Mouse (Mus musculus) CH12.LX (cell line): ENCODE results near the gene Ect2l. TPM values are rescaled to one million over a fixed set of nuclear protein-coding genes. Genes with fewer than 3 reads are reported as not detected.
A peak's percentile ranks its signal among the peaks of the same experiment; 100 is the strongest.

Source experiments
- DNase-seq: peaks from one replicate; pipeline ENCODE4 v3.0.0-alpha.2; 2013; ENCODE audit errors: extremely low read depth
- H3K27ac ChIP-seq: 2 replicates; pipeline ENCODE4 v1.5.1; 2012; ENCODE audit warnings: low read depth, mild to moderate bottlenecking, control low read depth, moderate library complexity; ENCODE audit not compliant: insufficient read depth
- H3K27me3 ChIP-seq: replicated peaks from 2 replicates; pipeline ENCODE3; 2012; ENCODE audit warnings: inconsistent platforms
- H3K36me3 ChIP-seq, 2 experiments: replicated peaks in 1 of 2; 2 replicates each; pipeline versions ENCODE3 to v1.6.1; 2012; ENCODE audit warnings: inconsistent platforms in 1 of 2, low read length in 1 of 2, mild to moderate bottlenecking in 1 of 2, mixed read lengths in 1 of 2, moderate library complexity in 1 of 2; ENCODE audit not compliant: control insufficient read depth in 1 of 2, insufficient read depth in 1 of 2
- H3K4me1 ChIP-seq, 2 experiments: 2 replicates each; pipeline ENCODE4 v1.6.1; 2012; ENCODE audit warnings: inconsistent platforms in 1 of 2, moderate library complexity in 1 of 2; ENCODE audit not compliant: insufficient read depth in 2 of 2, control insufficient read depth in 1 of 2
- H3K4me2 ChIP-seq: 2 replicates; pipeline ENCODE4 v1.6.1; 2012; ENCODE audit warnings: low read depth, mild to moderate bottlenecking, control low read depth; ENCODE audit not compliant: poor library complexity, insufficient read depth, severe bottlenecking
- H3K4me3 ChIP-seq, 3 experiments: fragments of 150-350 bp in 1 of 3; sonication (generic) in 1 of 3; replicated peaks in 1 of 3; 2 replicates each; pipeline versions ENCODE3 to v1.5.1; 2011 to 2012; ENCODE audit warnings: low read depth in 2 of 3, low read length in 2 of 3, mild to moderate bottlenecking in 2 of 3, moderate library complexity in 2 of 3, control low read depth in 1 of 3, improper control_type of control experiment in 1 of 3, inconsistent platforms in 1 of 3, mixed read lengths in 1 of 3; ENCODE audit not compliant: poor library complexity in 1 of 3
- H3K79me2 ChIP-seq: replicated peaks from 2 replicates; pipeline ENCODE4 v1.6.1; 2012; ENCODE audit warnings: mild to moderate bottlenecking, moderate library complexity; ENCODE audit not compliant: control insufficient read depth, poor library complexity, insufficient read depth, severe bottlenecking; ENCODE audit errors: extremely low read depth
- H3K9ac ChIP-seq: 2 replicates; pipeline ENCODE4 v1.6.1; 2012; ENCODE audit warnings: low read depth, mild to moderate bottlenecking, control low read depth, moderate library complexity; ENCODE audit not compliant: insufficient read depth
- H3K9me3 ChIP-seq: replicated peaks from 2 replicates; pipeline ENCODE3; 2012; ENCODE audit warnings: low read length, inconsistent platforms, mixed read lengths
- BHLHE40 ChIP-seq: IDR thresholded peaks from 2 replicates; pipeline ENCODE4 v1.6.1; 2011; ENCODE audit warnings: mild to moderate bottlenecking, low read depth, low read length, improper control_type of control experiment
- CTCF ChIP-seq, 2 experiments: IDR thresholded peaks in 1 of 2; conservative IDR thresholded peaks in 1 of 2; 2 replicates each; pipeline ENCODE4 v1.5.1; 2011 to 2012; ENCODE audit warnings: low read depth in 2 of 2, low read length in 2 of 2, improper control_type of control experiment in 1 of 2, inconsistent platforms in 1 of 2, mild to moderate bottlenecking in 1 of 2, moderate library complexity in 1 of 2
- E2F4 ChIP-seq: IDR thresholded peaks from 2 replicates; pipeline ENCODE4 v1.6.1; 2011; ENCODE audit warnings: low read depth, low read length, improper control_type of control experiment; ENCODE audit not compliant: insufficient replicate concordance
- ELF1 ChIP-seq: IDR thresholded peaks from 2 replicates; pipeline ENCODE4 v1.6.1; 2014; ENCODE audit warnings: low read depth, mild to moderate bottlenecking, inconsistent platforms, low read length, improper control_type of control experiment
- EP300 ChIP-seq: IDR thresholded peaks from 2 replicates; pipeline ENCODE4 v1.6.1; 2011; ENCODE audit warnings: low read length, improper control_type of control experiment
- MAZ ChIP-seq: IDR thresholded peaks from 2 replicates; pipeline ENCODE4 v1.6.1; 2012; ENCODE audit warnings: low read depth, mild to moderate bottlenecking, inconsistent platforms, low read length, improper control_type of control experiment, moderate library complexity
- MEF2A ChIP-seq: IDR thresholded peaks from 2 replicates; pipeline ENCODE4 v1.6.1; 2014; ENCODE audit warnings: low read depth, mild to moderate bottlenecking, inconsistent platforms, low read length, improper control_type of control experiment, borderline replicate concordance
- MXI1 ChIP-seq: IDR thresholded peaks from 2 replicates; pipeline ENCODE4 v1.6.1; 2011; ENCODE audit warnings: mild to moderate bottlenecking, low read depth, low read length, improper control_type of control experiment
- MYC ChIP-seq: IDR thresholded peaks from 2 replicates; pipeline ENCODE4 v1.6.1; 2011; ENCODE audit warnings: low read depth, mild to moderate bottlenecking, improper control_type of control experiment, low read length
- NELFE ChIP-seq: IDR thresholded peaks from 2 replicates; pipeline ENCODE4 v1.6.1; 2011; ENCODE audit warnings: low read depth, low read length, improper control_type of control experiment
- RAD21 ChIP-seq: IDR thresholded peaks from 2 replicates; pipeline ENCODE4 v1.6.1; 2011; ENCODE audit warnings: low read depth, mild to moderate bottlenecking, low read length, improper control_type of control experiment, moderate library complexity
- RCOR1 ChIP-seq: conservative IDR thresholded peaks from 2 replicates; pipeline ENCODE4 v1.6.1; 2012; ENCODE audit warnings: low read depth, mild to moderate bottlenecking, inconsistent platforms, low read length, improper control_type of control experiment
- SMC3 ChIP-seq: IDR thresholded peaks from 2 replicates; pipeline ENCODE4 v1.6.1; 2011; ENCODE audit warnings: low read depth, low read length, improper control_type of control experiment
- USF1 ChIP-seq: IDR thresholded peaks from 2 replicates; pipeline ENCODE4 v1.6.1; 2014; ENCODE audit warnings: low read depth, mild to moderate bottlenecking, inconsistent platforms, low read length, improper control_type of control experiment
- ZMIZ1 ChIP-seq: IDR thresholded peaks from 2 replicates; pipeline ENCODE4 v1.6.1; 2012; ENCODE audit warnings: low read depth, mild to moderate bottlenecking, inconsistent platforms, low read length, improper control_type of control experiment
- ZNF384 ChIP-seq: IDR thresholded peaks from 2 replicates; pipeline ENCODE4 v1.6.1; 2012; ENCODE audit warnings: low read depth, low read length, improper control_type of control experiment, inconsistent platforms
- dilution Hi-C: fragments of 300-500 bp; cut with MboI; formaldehyde crosslinking; loops from 2 replicates; pipeline ENCODE4 v1.14.3; 2020; ENCODE audit warnings: low sequenced_read_pairs; ENCODE audit not compliant: extremely low pct_unique_long_range_greater_than_20kb, extremely low pct_ligation_motif_present
- in situ Hi-C: fragments of 300-500 bp; cut with MboI; formaldehyde crosslinking; loops from 3 replicates; pipeline ENCODE4 v1.14.3; 2019; ENCODE audit warnings: low sequenced_read_pairs, low pct_ligation_motif_present, low pct_unique_long_range_greater_than_20kb, mixed read lengths
- polyA plus RNA-seq: library from polyadenylated mRNA; unstranded; fragments of >175 nt; gene quantifications from 2 replicates; pipeline ENCODE4 v1.2.1, GENCODE M21; 2012; ENCODE audit warnings: low read depth; ENCODE audit not compliant: insufficient read length
- total RNA-seq, 2 experiments: library from RNA; depleted of rRNA; stranded (reverse); fragments of 300-350 nt in 1 of 2; fragments of >200 nt in 1 of 2; gene quantifications; 2 replicates each; pipeline ENCODE4 v1.2.3; 2012 to 2014

The Ect2l gene
- total and polyA plus RNA-seq, 3 experiments, result not detected

DNA sequence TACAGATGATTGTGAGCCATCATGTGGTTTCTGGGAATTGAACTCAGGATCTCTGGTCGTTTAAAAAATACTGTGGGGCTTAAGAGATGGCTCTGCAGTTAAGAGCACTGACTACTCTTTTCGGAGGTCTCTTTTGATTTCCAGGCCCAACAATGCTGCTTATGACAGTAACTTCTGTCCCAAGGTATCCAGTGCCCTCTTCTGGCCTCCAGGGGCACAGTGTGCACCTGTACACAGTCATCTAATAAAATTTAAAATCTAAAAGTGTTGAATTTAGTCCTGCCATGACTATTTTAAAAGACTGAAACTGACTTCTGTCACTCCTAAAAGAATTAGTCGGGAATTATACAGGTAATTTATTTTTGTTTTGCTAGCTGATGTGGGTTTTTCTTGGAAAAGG, 23.2 kb upstream of the Ect2l start:
- Histone ChIP-seq H3K27me3 (no peaks in the 10 kb centered on the region), H3K36me3 (no peaks in the 10 kb centered on the region), H3K4me3 (peak overlapping the region in 2 of 3 experiments; percentile 80 to 85), H3K79me2 (no peaks in the 10 kb centered on the region), H3K27ac (no peak overlapping the region), H3K9me3 (no peaks in the 10 kb centered on the region), H3K4me2 (peak overlapping the region; percentile 68; the same call in 1 of the 2 replicates), H3K4me1 (peaks cover 0 to 10% of the 10 kb centered on the region in 2 experiments; a peak in 2 of 4 replicates), H3K9ac (peak overlapping the region; percentile 58)
- peak; percentile 33 for DNase-seq
- in situ Hi-C loops, result no loop called here
- dilution Hi-C loops, result no loop called here
- peak; percentile 26 for TF ChIP-seq RAD21
- no peak for TF ChIP-seq ZMIZ1
- no peak for TF ChIP-seq NELFE
- peak in 1 of 2 experiments; percentile 48; a peak in 2 of 4 replicates for TF ChIP-seq CTCF (conservative IDR thresholded peaks at IDR 0.05 in 1 of 2, IDR thresholded peaks at IDR 0.05 in 1 of 2; ENCODE audit: low read depth in 2 of 2, low read length in 2 of 2)
- TF ChIP-seq SMC3, result no peak

DNA sequence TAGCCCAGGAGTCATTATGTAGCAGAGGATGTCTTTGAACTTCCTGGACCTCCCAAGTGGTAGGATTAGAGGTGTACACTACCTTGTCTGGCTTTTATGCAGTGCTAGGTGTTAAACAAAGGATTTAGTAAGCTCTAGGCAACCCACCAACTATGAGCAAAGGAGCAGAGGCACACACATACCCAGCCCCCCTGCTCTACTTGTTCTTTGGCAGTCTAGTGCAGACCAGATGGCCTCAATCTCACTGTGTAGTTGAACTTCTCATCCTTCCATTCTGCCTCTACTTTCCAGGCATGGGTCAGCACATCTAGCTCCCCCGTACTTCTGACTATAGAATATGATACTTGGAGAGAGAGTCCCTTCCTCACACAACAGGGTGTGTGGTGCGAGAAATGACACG, 13.7 kb upstream of the Ect2l start:
- no peak overlapping the region for H3K4me3 ChIP-seq
- TF ChIP-seq ZNF384 (no peak), ELF1 (no peak), MAZ (no peak), MEF2A (no peak), USF1 (no peak), BHLHE40 (no peak), MYC (no peak)
- no peaks in the 10 kb centered on the region for H3K27me3 ChIP-seq
- no peak overlapping the region for H3K27ac ChIP-seq
- H3K9ac ChIP-seq, result no peak overlapping the region
- in situ Hi-C loops (no loop called here), dilution Hi-C loops (no loop called here)
- no peak overlapping the region for H3K4me2 ChIP-seq
- no peaks in the 10 kb centered on the region for H3K4me1 ChIP-seq
- no peak for DNase-seq
- no peaks in the 10 kb centered on the region for H3K9me3 ChIP-seq
- peaks cover 0 to 14% of the 10 kb centered on the region in 2 experiments for H3K36me3 ChIP-seq
- H3K79me2 ChIP-seq, result no peaks in the 10 kb centered on the region

DNA sequence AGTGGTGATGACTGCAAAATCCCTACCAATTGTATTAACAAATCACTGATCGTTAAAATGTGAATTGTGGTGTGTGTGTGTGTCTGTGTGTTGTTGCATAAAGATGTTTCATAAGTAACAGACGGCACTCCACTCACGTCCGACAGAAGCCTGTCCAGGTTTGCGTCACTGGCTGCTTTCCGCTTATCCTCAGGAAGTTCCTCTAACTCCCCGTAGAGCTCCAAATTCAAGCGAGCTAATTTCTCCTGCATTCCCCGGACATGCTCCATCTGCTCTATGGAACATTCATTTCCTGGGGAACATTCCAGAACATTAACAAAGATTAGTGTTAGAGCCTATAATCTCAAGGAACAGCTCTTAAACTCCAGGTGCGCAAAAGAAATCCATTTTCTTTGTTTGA, 8.7 kb upstream of the Ect2l start:
- Histone ChIP-seq H3K79me2 (no peaks in the 10 kb centered on the region), H3K9ac (no peak overlapping the region), H3K4me3 (no peak overlapping the region), H3K27ac (no peak overlapping the region), H3K9me3 (no peaks in the 10 kb centered on the region), H3K4me1 (no peaks in the 10 kb centered on the region), H3K27me3 (no peaks in the 10 kb centered on the region), H3K4me2 (no peak overlapping the region), H3K36me3 (peaks cover 0 to 21% of the 10 kb centered on the region in 2 experiments)
- in situ Hi-C loops (no loop called here), dilution Hi-C loops (no loop called here)
- no peak for TF ChIP-seq RCOR1
- TF ChIP-seq E2F4, result no peak
- no peak for TF ChIP-seq NELFE
- TF ChIP-seq ZMIZ1, result no peak
- no peak for TF ChIP-seq EP300
- TF ChIP-seq MXI1, result no peak
- no peak for DNase-seq
